Mouse (Mus musculus) embryonic fibroblast, embryonic 13.5 days (primary cell): Measurements from ENCODE around the gene M6pr.

ENCODE experiments used
- CTCF ChIP-seq: IDR thresholded peaks from 2 replicates; pipeline ENCODE4 v1.5.1; 2011; ENCODE audit warnings: mild to moderate bottlenecking, control low read depth, low read length, moderate library complexity, borderline replicate concordance; ENCODE audit not compliant: insufficient read depth
- POLR2A ChIP-seq: IDR thresholded peaks from 2 replicates; pipeline ENCODE4 v1.6.1; 2011; ENCODE audit warnings: low read depth, mild to moderate bottlenecking, control low read depth, low read length, moderate library complexity

DNA sequence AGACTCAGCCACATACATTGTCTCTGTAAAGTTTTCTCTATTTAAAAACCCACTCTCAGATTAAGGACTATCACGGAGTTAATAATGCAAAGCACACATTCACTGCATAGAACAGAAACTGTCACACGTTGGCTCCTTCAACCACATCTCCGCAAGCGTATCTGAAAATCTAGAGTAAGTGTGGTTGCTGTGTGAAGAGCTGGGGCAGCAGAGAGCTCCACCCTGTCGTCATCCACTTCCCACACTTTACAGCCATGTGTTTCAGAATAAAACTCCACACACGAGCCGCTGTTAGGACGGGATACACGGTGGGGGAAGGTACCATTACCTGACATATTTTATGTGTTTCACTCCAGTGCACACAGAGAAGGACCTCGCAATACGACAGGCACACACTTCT lies 38.4 kb upstream of the M6pr start:
- TF ChIP-seq CTCF (no peak), POLR2A (no peak)
